Mouse (Mus musculus): Measurements from ENCODE around the gene Epb41l2.

- no peak for TF ChIP-seq POLR2A (IDR thresholded peaks at IDR 0.05; ENCODE audit: borderline replicate concordance, insufficient read depth, low read length)
- TF ChIP-seq CTCF (IDR thresholded peaks at IDR 0.05; ENCODE audit: borderline replicate concordance, insufficient read depth, low read depth, low read length): no peak
These were observed 67.9 kb downstream of the Epb41l2 start for GRCm38 (mm10) chr10:25427523-25427922.
